Mouse (Mus musculus): ENCODE results near the gene Kank1. TPM values are rescaled to one million over a fixed set of nuclear protein-coding genes. Genes with fewer than 3 reads are reported as not detected.

The Kank1 gene
- polyA plus RNA-seq, 1 experiment from 2014 or later: 3.5 TPM

DNA sequence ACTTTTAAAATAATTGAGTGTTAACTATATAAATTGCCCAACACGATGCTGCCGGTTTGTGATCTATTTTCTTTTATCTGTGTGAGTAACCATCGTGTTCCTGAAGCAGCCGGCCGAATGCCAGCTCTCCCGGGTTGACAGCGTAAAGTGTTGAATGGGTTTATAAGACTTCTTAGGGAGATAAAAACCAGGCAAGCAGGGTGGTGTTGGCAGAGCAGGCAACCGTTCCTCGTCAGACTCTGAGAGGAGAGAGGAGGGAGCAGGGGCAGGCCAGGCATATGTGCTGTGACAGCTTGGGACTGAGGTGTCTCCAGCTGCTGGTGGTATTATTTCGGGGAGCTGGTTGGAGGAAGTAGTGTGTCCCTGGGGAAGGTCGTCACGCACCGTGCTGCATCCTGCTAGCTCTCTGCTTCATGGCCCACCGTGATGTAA lies 78.7 kb downstream of the Kank1 start:
- 49% methylated on average over 14 of the region's 14 CpGs for WGBS (ENCODE audit: insufficient replicate concordance)
- Histone ChIP-seq H3K27me3 (0 out of 2 replicates have a peak, but pooled peaks cover 3% of the 10 kb centered on the region), H3K9ac (no peak overlapping the region), H3K4me3 (replicated peaks) (no peak overlapping the region), H3K27ac (no peak overlapping the region), H3K4me1 (replicated peaks) (peaks cover 9% of the 10 kb centered on the region; the same call in 1 of the 2 replicates), H3K4me2 (no peak overlapping the region), H3K36me3 (no peaks in the 10 kb centered on the region), H3K9me3 (replicated peaks) (no peaks in the 10 kb centered on the region)
- no peak for ATAC-seq (ENCODE audit: low read depth)
- no peak for DNase-seq

- DNase-seq (no peak), ATAC-seq (ENCODE audit: low read depth) (no peak)
- 65% methylated on average over 5 of the region's 5 CpGs for WGBS (ENCODE audit: insufficient replicate concordance)
- Histone ChIP-seq H3K4me3 (replicated peaks) (no peak overlapping the region), H3K9me3 (replicated peaks) (no peaks in the 10 kb centered on the region), H3K9ac (no peak overlapping the region), H3K27ac (no peak overlapping the region), H3K36me3 (no peaks in the 10 kb centered on the region), H3K4me2 (no peak overlapping the region), H3K27me3 (0 out of 2 replicates have a peak, but pooled peaks cover 3% of the 10 kb centered on the region), H3K4me1 (replicated peaks) (peaks cover 9% of the 10 kb centered on the region; the same call in 1 of the 2 replicates)
Observed at GRCm38 (mm10) chr19:25315993-25316392, 79.2 kb downstream of the Kank1 start.

- ATAC-seq (ENCODE audit: low read depth) (no peak), DNase-seq (no peak)
- peaks cover 10% of the 10 kb centered on the region; the same call in 1 of the 2 replicates for H3K27me3 ChIP-seq
- no peak overlapping the region for H3K9ac ChIP-seq
- no peaks in the 10 kb centered on the region for H3K4me1 ChIP-seq (replicated peaks)
- 66% methylated on average over 7 of the region's 7 CpGs for WGBS (ENCODE audit: insufficient replicate concordance)
- H3K9me3 ChIP-seq (replicated peaks): no peaks in the 10 kb centered on the region
- no peaks in the 10 kb centered on the region for H3K36me3 ChIP-seq
- H3K4me2 ChIP-seq: no peak overlapping the region
- H3K27ac ChIP-seq: no peak overlapping the region
- H3K4me3 ChIP-seq (replicated peaks): no peak overlapping the region
Observed at GRCm38 (mm10) chr19:25324265-25324664, 87.5 kb downstream of the Kank1 start.

DNA sequence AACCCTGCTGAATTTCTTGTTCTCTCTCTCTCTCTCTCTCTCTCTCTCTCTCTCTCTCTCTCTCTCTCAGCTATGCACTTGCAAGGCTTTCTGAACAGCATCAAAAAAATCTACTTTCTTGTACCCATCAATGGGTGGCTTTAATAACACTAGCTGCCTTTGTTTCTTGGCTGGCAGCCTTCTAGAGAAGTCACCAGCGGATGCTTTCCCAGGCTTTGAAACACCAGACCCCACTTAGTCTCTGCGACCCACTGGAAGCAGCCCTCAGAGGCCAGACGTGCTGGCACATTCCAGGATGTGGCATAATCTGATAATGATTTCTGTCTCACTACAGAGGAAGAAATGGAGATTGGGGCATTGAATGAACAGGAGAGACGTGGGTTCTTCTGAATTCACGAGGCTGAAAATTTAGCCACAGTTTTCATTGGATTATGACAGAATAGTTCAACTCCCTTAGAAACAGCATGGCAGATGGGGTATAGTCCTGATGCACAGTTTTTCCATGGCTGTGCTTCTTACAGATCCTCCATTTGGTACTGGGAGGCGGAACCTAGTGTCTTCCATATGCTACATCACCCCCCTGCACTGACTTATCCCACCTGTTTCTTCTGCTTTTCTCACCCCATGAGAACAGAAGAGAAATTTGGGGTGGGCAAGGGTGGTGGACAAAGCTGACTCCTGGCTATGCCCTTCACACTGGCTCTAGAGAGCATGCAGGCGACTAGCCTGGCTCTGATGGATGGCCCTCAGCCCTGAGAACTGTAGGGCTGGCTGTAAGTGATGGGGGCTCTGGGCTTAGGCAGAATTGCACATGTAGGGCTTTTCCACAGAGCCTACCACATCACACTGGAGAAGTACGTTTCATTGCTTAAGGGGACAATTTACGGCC lies 88.6 kb downstream of the Kank1 start:
- ATAC-seq (ENCODE audit: low read depth) (no peak), DNase-seq (no peak)
- Histone ChIP-seq H3K9me3 (replicated peaks) (no peaks in the 10 kb centered on the region), H3K9ac (no peak overlapping the region), H3K4me2 (no peak overlapping the region), H3K36me3 (no peaks in the 10 kb centered on the region), H3K4me1 (replicated peaks) (no peaks in the 10 kb centered on the region), H3K4me3 (replicated peaks) (no peak overlapping the region), H3K27me3 (peaks cover 10% of the 10 kb centered on the region; the same call in 1 of the 2 replicates), H3K27ac (no peak overlapping the region)
- 45% methylated on average over 9 of the region's 9 CpGs for WGBS (ENCODE audit: insufficient replicate concordance)

GRCm38 (mm10) chr19:25326002-25326300 lies 89.2 kb downstream of the Kank1 start:
- Histone ChIP-seq H3K9ac (no peak overlapping the region), H3K4me1 (replicated peaks) (no peaks in the 10 kb centered on the region), H3K4me2 (no peak overlapping the region), H3K27me3 (peaks cover 10% of the 10 kb centered on the region; the same call in 1 of the 2 replicates), H3K4me3 (replicated peaks) (no peak overlapping the region), H3K9me3 (replicated peaks) (no peaks in the 10 kb centered on the region), H3K36me3 (no peaks in the 10 kb centered on the region), H3K27ac (no peak overlapping the region)
- no peak for ATAC-seq (ENCODE audit: low read depth)
- DNase-seq: no peak
- 17% methylated on average over 4 of the region's 4 CpGs for WGBS (ENCODE audit: insufficient replicate concordance)

GRCm38 (mm10) chr19:25327633-25328032 lies 90.9 kb downstream of the Kank1 start:
- H3K9me3 ChIP-seq (replicated peaks): no peaks in the 10 kb centered on the region
- H3K27ac ChIP-seq: no peak overlapping the region
- no peaks in the 10 kb centered on the region for H3K36me3 ChIP-seq
- peaks cover 10% of the 10 kb centered on the region; the same call in 1 of the 2 replicates for H3K27me3 ChIP-seq
- DNase-seq (no peak), ATAC-seq (ENCODE audit: low read depth) (no peak)
- no peaks in the 10 kb centered on the region for H3K4me1 ChIP-seq (replicated peaks)
- H3K4me2 ChIP-seq: no peak overlapping the region
- H3K9ac ChIP-seq: no peak overlapping the region
- 59% methylated on average over 6 of the region's 6 CpGs for WGBS (ENCODE audit: insufficient replicate concordance)
- H3K4me3 ChIP-seq (replicated peaks): no peak overlapping the region

DNA sequence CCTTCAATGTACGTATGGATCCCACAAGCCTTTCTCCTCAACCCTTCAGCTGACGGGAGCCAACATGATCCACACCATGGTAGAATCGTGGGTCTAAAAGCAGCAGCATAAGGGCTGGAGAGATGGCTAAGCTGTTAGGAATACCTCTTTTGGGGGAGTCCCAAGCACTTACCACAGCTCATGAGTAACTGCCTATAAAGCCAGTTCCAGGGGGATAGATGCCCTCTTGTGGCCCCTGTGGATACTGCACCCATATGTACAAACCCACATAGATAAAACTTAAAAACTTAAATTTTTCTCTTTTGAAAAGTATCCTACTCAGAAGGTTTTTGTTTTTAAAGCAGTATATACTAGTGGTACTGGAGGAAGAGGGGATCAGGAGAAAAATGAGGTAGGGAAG lies 97.6 kb downstream of the Kank1 start:
- Histone ChIP-seq H3K9me3 (replicated peaks) (no peaks in the 10 kb centered on the region), H3K36me3 (no peaks in the 10 kb centered on the region), H3K9ac (no peak overlapping the region), H3K4me1 (replicated peaks) (peaks cover 10% of the 10 kb centered on the region), H3K27ac (no peak overlapping the region), H3K4me3 (replicated peaks) (no peak overlapping the region), H3K27me3 (no peaks in the 10 kb centered on the region), H3K4me2 (no peak overlapping the region)
- WGBS (ENCODE audit: insufficient replicate concordance): 43% methylated on average over 3 of the region's 3 CpGs
- no peak for DNase-seq
- no peak for ATAC-seq (ENCODE audit: low read depth)

GRCm38 (mm10) chr19:25336731-25337130 lies 100.0 kb downstream of the Kank1 start:
- Histone ChIP-seq H3K36me3 (no peaks in the 10 kb centered on the region), H3K9me3 (replicated peaks) (no peaks in the 10 kb centered on the region), H3K4me3 (replicated peaks) (no peak overlapping the region), H3K27me3 (no peaks in the 10 kb centered on the region), H3K4me2 (no peak overlapping the region), H3K4me1 (replicated peaks) (peaks cover 22% of the 10 kb centered on the region), H3K9ac (no peak overlapping the region), H3K27ac (no peak overlapping the region)
- no peak for DNase-seq
- peak; percentile 39; the same call in 1 of the 2 replicates for ATAC-seq (ENCODE audit: low read depth)
- 33% methylated on average over 8 of the region's 8 CpGs for whole genome bisulfite sequencing (ENCODE audit: insufficient replicate concordance)

DNA sequence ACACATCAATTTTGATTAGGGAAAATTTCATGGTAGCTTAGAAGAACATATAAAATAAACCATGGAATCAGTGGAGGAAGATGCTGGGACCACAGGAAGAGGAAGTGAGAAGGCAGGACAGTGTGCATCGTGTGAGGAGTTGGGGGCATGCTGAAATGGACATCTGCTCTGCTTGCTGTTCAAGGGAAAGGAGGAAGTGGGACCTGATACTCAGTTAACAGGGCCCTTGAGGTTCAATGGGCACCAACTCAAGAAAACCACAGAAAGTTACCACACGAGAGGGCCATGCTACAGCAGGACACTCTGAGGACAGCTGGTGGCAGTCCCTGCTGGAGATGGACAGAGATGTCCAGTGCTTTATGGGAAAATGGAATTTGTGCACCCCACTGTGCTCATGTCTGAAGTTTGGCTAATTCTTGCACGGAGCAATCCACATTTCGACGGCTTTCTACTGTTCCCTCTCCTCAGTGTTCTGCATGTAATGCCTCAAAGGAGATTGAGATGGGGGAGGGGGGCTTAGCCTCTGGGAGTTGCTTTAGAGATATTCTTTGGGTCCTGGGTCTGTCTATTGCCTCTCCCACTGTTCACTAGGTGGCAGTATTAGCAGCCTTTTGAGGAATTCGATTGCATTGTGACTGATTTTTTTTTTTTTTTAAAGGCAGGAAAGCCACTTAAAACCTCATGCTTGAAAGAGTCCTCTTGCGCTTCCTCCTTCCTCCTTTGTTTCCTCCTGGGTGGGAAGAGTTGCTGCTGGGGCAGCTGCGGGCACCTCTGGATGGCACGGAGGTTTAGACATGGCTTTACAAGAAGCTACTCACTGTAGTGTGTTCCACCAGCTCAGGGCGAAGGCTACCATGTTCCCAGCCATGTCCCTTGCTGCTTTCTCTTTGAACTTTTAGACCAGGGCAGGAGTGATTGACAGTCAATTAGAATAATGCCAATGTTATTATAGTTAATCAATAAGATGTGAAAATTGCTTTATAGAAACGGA lies 104.2 kb downstream of the Kank1 start:
- Histone ChIP-seq H3K4me3 (replicated peaks) (no peak overlapping the region), H3K36me3 (no peaks in the 10 kb centered on the region), H3K9ac (no peak overlapping the region), H3K9me3 (replicated peaks) (no peaks in the 10 kb centered on the region), H3K4me2 (no peak overlapping the region), H3K4me1 (replicated peaks) (peaks cover 52% of the 10 kb centered on the region), H3K27ac (no peak overlapping the region), H3K27me3 (no peaks in the 10 kb centered on the region)
- 22% methylated on average over 11 of the region's 11 CpGs for WGBS (ENCODE audit: insufficient replicate concordance)
- no peak for DNase-seq
- no peak for ATAC-seq (ENCODE audit: low read depth)

GRCm38 (mm10) chr19:25342026-25342425 lies 105.3 kb downstream of the Kank1 start:
- no peaks in the 10 kb centered on the region for H3K27me3 ChIP-seq
- H3K4me3 ChIP-seq (replicated peaks): no peak overlapping the region
- no peaks in the 10 kb centered on the region for H3K9me3 ChIP-seq (replicated peaks)
- H3K4me2 ChIP-seq: no peak overlapping the region
- no peak overlapping the region for H3K27ac ChIP-seq
- peaks cover 48% of the 10 kb centered on the region for H3K4me1 ChIP-seq (replicated peaks)
- DNase-seq: no peak
- no peak for ATAC-seq (ENCODE audit: low read depth)
- H3K9ac ChIP-seq: no peak overlapping the region
- H3K36me3 ChIP-seq: no peaks in the 10 kb centered on the region
- WGBS (ENCODE audit: insufficient replicate concordance): 71% methylated on average over 5 of the region's 5 CpGs

GRCm38 (mm10) chr19:25343657-25344322 lies 107.0 kb downstream of the Kank1 start:
- ATAC-seq (ENCODE audit: low read depth): peak; percentile 79
- H3K9ac ChIP-seq: 0 out of 2 replicates have a peak overlapping the region, but pooled peaks have one; percentile 9
- H3K4me1 ChIP-seq (replicated peaks): peaks cover 52% of the 10 kb centered on the region
- H3K4me3 ChIP-seq (replicated peaks): no peak overlapping the region
- WGBS (ENCODE audit: insufficient replicate concordance): 53% methylated on average over 16 of the region's 16 CpGs
- peak overlapping the region; percentile 26 for H3K4me2 ChIP-seq
- peak overlapping the region; percentile 43 for H3K27ac ChIP-seq
- no peaks in the 10 kb centered on the region for H3K27me3 ChIP-seq
- H3K36me3 ChIP-seq: no peaks in the 10 kb centered on the region
- peak; percentile 42 for DNase-seq
- H3K9me3 ChIP-seq (replicated peaks): no peaks in the 10 kb centered on the region

Data from liver, embryonic 13.5 days (tissue).